Mouse (Mus musculus) liver, embryonic 15.5 days (tissue): ENCODE measurements at regions not wholly inside any gene's neighbourhood (a gene's known extent, or its start where the extent isn't known, plus 50 kb on each side); places are given as distances from the start of the nearest gene placed in this dataset.

ENCODE experiments used
- ATAC-seq: fragments of 200-750 bp; cut with Nextera tagmentation; 2 replicates; pipeline ENCODE4 v1.8.0; 2017; ENCODE audit warnings: moderate number of reproducible peaks, mild to moderate bottlenecking, moderate library complexity; ENCODE audit not compliant: insufficient read depth
- H3K27ac ChIP-seq: fragments of 300-500 bp; sonication (generic); replicated peaks from 2 replicates; pipeline ENCODE4 v1.5.1; 2015; ENCODE audit warnings: mild to moderate bottlenecking, inconsistent platforms
- H3K27me3 ChIP-seq: fragments of 300-500 bp; sonication (generic); 2 replicates; pipeline ENCODE4 v1.6.1; 2015; ENCODE audit warnings: mild to moderate bottlenecking, inconsistent platforms
- H3K36me3 ChIP-seq: fragments of 300-500 bp; sonication (generic); replicated peaks from 2 replicates; pipeline ENCODE4 v1.6.1; 2015; ENCODE audit warnings: moderate library complexity, mild to moderate bottlenecking, inconsistent platforms
- H3K4me1 ChIP-seq: fragments of 300-500 bp; sonication (generic); replicated peaks from 2 replicates; pipeline ENCODE4 v1.6.1; 2015; ENCODE audit warnings: inconsistent platforms
- H3K4me2 ChIP-seq: fragments of 300-500 bp; sonication (generic); 2 replicates; pipeline ENCODE4 v1.6.1; 2015; ENCODE audit warnings: moderate library complexity, mild to moderate bottlenecking, inconsistent platforms
- H3K4me3 ChIP-seq: fragments of 300-500 bp; sonication (generic); replicated peaks from 2 replicates; pipeline ENCODE4 v1.5.1; 2015; ENCODE audit warnings: mild to moderate bottlenecking, inconsistent platforms
- H3K9ac ChIP-seq: fragments of 300-500 bp; sonication (generic); 2 replicates; pipeline ENCODE4 v1.6.1; 2015; ENCODE audit warnings: moderate library complexity, mild to moderate bottlenecking, inconsistent platforms
- H3K9me3 ChIP-seq: fragments of 300-500 bp; sonication (generic); replicated peaks from 2 replicates; pipeline ENCODE4 v1.6.1; 2016; ENCODE audit warnings: inconsistent platforms
- WGBS: fragments of 180-500 bp; shearing (Covaris S2); methylation state at CpG from one replicate; pipeline ENCODE4 v1.1.7; 2015; ENCODE audit warnings: mixed read lengths; ENCODE audit not compliant: insufficient replicate concordance; 5-methylcytosine and 5-hydroxymethylcytosine counted together

- Histone ChIP-seq H3K9me3 (no peaks in the 10 kb centered on the region), H3K9ac (no peak overlapping the region), H3K27ac (no peak overlapping the region), H3K4me2 (no peak overlapping the region), H3K4me3 (no peak overlapping the region), H3K4me1 (no peaks in the 10 kb centered on the region), H3K27me3 (no peaks in the 10 kb centered on the region), H3K36me3 (no peaks in the 10 kb centered on the region)
- 23% methylated on average over 6 of the region's 6 CpGs for WGBS
- no peak for ATAC-seq
Measured at GRCm38 (mm10) chr2:178838571-178838970, 408.2 kb downstream of the Cdh26 start.

GRCm38 (mm10) chr2:178840975-178841374, 410.6 kb downstream of the Cdh26 start:
- H3K4me2 ChIP-seq = no peak overlapping the region
- H3K27ac ChIP-seq = no peak overlapping the region
- H3K4me1 ChIP-seq = no peaks in the 10 kb centered on the region
- H3K36me3 ChIP-seq = no peaks in the 10 kb centered on the region
- no peaks in the 10 kb centered on the region for H3K27me3 ChIP-seq
- H3K4me3 ChIP-seq = no peak overlapping the region
- 56% methylated on average over 2 of the region's 2 CpGs for WGBS
- H3K9ac ChIP-seq = no peak overlapping the region
- ATAC-seq = no peak
- H3K9me3 ChIP-seq = no peaks in the 10 kb centered on the region

DNA sequence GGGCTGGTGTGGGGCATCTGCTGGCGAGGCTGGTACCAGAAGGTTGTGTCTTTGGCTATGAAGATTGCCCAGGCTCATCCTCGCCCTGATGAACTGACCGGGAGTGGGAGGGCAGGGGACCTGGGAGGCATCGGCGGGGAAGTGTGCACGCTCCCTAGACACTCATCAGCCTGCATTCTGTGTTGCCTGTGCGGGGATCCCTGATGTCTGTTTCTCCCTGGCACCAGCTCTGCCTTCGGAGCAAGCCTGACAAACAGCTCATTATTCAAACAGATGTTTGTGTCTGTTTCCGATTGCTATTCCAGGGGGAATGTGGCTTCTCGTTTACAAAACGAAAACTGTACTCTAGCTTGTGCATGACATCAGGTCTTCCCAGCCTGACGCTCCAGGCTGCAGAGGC, 412.3 kb downstream of the Cdh26 start:
- Histone ChIP-seq H3K9ac (no peak overlapping the region), H3K9me3 (no peaks in the 10 kb centered on the region), H3K27me3 (no peaks in the 10 kb centered on the region), H3K4me2 (no peak overlapping the region), H3K4me1 (no peaks in the 10 kb centered on the region), H3K27ac (no peak overlapping the region), H3K36me3 (no peaks in the 10 kb centered on the region), H3K4me3 (no peak overlapping the region)
- 66% methylated on average over 12 of the region's 12 CpGs for WGBS
- no peak for ATAC-seq

- no peaks in the 10 kb centered on the region for H3K36me3 ChIP-seq
- H3K4me2 ChIP-seq = no peak overlapping the region
- H3K9ac ChIP-seq = no peak overlapping the region
- H3K27me3 ChIP-seq = no peaks in the 10 kb centered on the region
- H3K9me3 ChIP-seq = no peaks in the 10 kb centered on the region
- no peak overlapping the region for H3K4me3 ChIP-seq
- ATAC-seq = no peak
- 54% methylated on average over 3 of the region's 3 CpGs for WGBS
- no peaks in the 10 kb centered on the region for H3K4me1 ChIP-seq
- H3K27ac ChIP-seq = no peak overlapping the region
Measured at GRCm38 (mm10) chr2:178843458-178843857, 413.1 kb downstream of the Cdh26 start.

DNA sequence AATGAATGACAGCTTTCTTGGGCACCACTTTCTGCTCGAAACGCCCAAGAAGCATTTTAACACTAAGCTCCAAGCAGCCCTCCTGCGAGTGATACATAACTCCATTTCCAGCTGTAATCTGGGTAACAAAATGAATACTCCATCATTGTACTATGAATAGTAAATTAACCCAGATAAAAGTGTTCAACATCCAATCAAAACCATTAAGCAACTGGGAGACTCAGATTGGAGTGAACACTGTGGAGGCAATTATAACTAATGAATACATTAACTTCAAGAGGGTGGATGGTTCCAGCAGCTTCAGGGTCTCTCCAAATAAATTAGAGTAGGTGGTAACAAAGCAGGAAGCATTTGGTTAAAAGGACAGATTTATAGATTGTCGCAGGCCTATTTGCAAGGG, 414.2 kb downstream of the Cdh26 start:
- ATAC-seq = no peak
- Histone ChIP-seq H3K27me3 (no peaks in the 10 kb centered on the region), H3K4me3 (no peak overlapping the region), H3K36me3 (no peaks in the 10 kb centered on the region), H3K9ac (no peak overlapping the region), H3K9me3 (no peaks in the 10 kb centered on the region), H3K4me1 (no peaks in the 10 kb centered on the region), H3K27ac (no peak overlapping the region), H3K4me2 (no peak overlapping the region)
- 67% methylated on average over 4 of the region's 4 CpGs for WGBS

- no peak for ATAC-seq
- Histone ChIP-seq H3K4me1 (no peaks in the 10 kb centered on the region), H3K9ac (no peak overlapping the region), H3K4me2 (no peak overlapping the region), H3K27me3 (no peaks in the 10 kb centered on the region), H3K4me3 (no peak overlapping the region), H3K9me3 (no peaks in the 10 kb centered on the region), H3K36me3 (no peaks in the 10 kb centered on the region), H3K27ac (no peak overlapping the region)
- 67% methylated on average over 10 of the region's 10 CpGs for whole genome bisulfite sequencing
Measured at GRCm38 (mm10) chr2:178850320-178850719, 420.0 kb downstream of the Cdh26 start.

DNA sequence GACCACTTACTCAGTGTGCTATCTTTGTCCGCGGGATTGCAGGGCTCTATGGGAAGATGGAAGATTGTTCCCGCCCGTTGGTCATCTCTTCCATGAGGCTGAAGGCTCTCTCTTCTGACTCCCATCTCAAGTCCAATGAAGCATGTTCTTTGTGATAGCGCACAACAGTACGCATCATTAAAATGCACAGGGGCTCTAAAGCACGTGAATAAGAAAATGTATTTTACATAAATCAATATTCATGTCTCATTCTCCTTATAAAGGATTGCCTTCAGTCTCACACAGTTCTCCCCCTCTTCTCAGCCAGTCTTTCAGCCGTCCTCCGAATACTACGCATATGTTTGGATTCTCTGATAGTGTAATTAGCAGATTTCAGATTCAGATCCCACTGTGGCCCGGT, 420.4 kb downstream of the Cdh26 start:
- H3K9me3 ChIP-seq = no peaks in the 10 kb centered on the region
- ATAC-seq = no peak

DNA sequence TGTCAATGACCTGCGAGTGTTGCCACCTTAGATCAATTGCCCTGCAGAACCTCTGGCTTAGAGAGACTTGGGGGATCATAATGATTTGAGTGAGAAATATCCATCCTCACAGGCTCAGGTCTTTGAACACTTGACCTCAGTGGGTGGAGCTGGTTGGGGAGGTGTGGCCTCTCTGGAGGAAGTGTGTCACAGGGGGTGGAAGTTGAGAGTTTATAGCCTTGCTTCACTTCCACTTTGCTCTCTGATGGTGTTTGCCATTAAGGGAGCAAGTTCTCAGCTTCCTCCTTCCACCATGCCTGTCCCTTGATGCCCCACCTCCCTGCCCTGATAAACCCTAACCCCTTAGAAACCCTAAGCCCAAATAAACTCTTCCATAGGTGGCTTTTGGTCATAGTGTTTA, 423.7 kb downstream of the Cdh26 start:
- H3K9me3 ChIP-seq = no peaks in the 10 kb centered on the region
- WGBS = 60% methylated on average over 1 of the region's 1 CpGs
- no peaks in the 10 kb centered on the region for H3K4me1 ChIP-seq
- H3K27ac ChIP-seq = no peak overlapping the region
- no peak overlapping the region for H3K9ac ChIP-seq
- H3K4me3 ChIP-seq = no peak overlapping the region
- H3K36me3 ChIP-seq = no peaks in the 10 kb centered on the region
- no peaks in the 10 kb centered on the region for H3K27me3 ChIP-seq
- ATAC-seq = no peak
- no peak overlapping the region for H3K4me2 ChIP-seq

More for the DNA sequence above, 420.4 kb downstream of the Cdh26 start:
- Histone ChIP-seq H3K4me3 (no peak overlapping the region), H3K27ac (no peak overlapping the region), H3K36me3 (no peaks in the 10 kb centered on the region), H3K4me2 (no peak overlapping the region), H3K4me1 (no peaks in the 10 kb centered on the region), H3K27me3 (no peaks in the 10 kb centered on the region), H3K9ac (no peak overlapping the region)
- WGBS = 77% methylated on average over 11 of the region's 11 CpGs

GRCm38 (mm10) chr2:178854760-178855159, 424.4 kb downstream of the Cdh26 start:
- H3K36me3 ChIP-seq = no peaks in the 10 kb centered on the region
- H3K4me2 ChIP-seq = no peak overlapping the region
- H3K4me3 ChIP-seq = no peak overlapping the region
- H3K9ac ChIP-seq = no peak overlapping the region
- no peak overlapping the region for H3K27ac ChIP-seq
- 34% methylated on average over 2 of the region's 2 CpGs for WGBS
- H3K27me3 ChIP-seq = no peaks in the 10 kb centered on the region
- no peak for ATAC-seq
- H3K4me1 ChIP-seq = no peaks in the 10 kb centered on the region
- H3K9me3 ChIP-seq = no peaks in the 10 kb centered on the region

DNA sequence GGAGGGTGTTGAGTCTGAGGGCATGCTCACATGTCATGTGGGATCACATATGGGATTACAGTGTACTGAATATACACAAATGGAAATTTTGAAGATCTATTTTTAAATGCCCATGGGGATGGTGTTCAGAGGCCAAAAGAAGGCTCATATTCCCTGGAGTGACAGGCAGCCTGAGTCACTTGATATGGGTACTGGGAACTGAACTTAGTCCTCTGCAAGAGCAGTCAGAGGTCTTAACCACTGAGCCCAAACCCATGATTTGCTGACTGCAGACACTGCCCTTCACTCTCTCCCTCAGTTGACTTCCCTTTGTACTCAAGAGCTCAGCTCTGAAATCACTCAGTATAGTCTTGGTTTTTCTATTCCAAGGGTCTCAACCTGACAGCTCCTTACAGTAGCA, 432.3 kb downstream of the Cdh26 start:
- H3K4me1 ChIP-seq = no peaks in the 10 kb centered on the region
- no peaks in the 10 kb centered on the region for H3K27me3 ChIP-seq
- H3K27ac ChIP-seq = no peak overlapping the region
- no peak for ATAC-seq
- H3K9me3 ChIP-seq = no peaks in the 10 kb centered on the region
- H3K36me3 ChIP-seq = no peaks in the 10 kb centered on the region
- no peak overlapping the region for H3K9ac ChIP-seq
- H3K4me2 ChIP-seq = no peak overlapping the region
- no peak overlapping the region for H3K4me3 ChIP-seq

- WGBS = 47% methylated on average over 3 of the region's 3 CpGs
- H3K9ac ChIP-seq = no peak overlapping the region
- H3K27me3 ChIP-seq = no peaks in the 10 kb centered on the region
Measured at GRCm38 (mm10) chr2:178867086-178867485, 436.8 kb downstream of the Cdh26 start.

DNA sequence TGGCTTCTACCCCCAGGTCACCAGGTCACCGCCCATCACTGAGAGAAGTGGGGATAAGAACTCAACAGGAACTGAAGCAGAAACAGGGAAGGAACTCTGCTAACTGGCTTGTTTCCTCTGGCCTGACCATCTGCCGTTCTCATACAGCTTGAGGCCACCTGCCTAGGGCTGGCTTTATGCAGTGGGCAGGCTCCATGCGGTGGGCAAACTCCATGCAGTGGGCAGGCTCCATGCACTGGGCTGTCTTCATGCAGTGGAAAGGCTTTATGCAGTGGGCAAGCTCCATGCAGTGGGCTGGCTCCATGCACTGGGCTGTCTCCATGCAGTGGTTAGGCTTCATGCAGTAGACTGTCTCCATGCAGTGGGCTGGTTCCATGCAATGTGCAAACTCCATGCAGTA, 438.8 kb downstream of the Cdh26 start:
- ATAC-seq = peak; percentile 31
- Histone ChIP-seq H3K4me2 (no peak overlapping the region), H3K27me3 (no peaks in the 10 kb centered on the region), H3K4me1 (no peaks in the 10 kb centered on the region), H3K9me3 (no peaks in the 10 kb centered on the region), H3K27ac (no peak overlapping the region), H3K4me3 (no peak overlapping the region), H3K36me3 (no peaks in the 10 kb centered on the region), H3K9ac (no peak overlapping the region)
- 38% methylated on average over 3 of the region's 3 CpGs for WGBS

More at GRCm38 (mm10) chr2:178867086-178867485, 436.8 kb downstream of the Cdh26 start:
- H3K36me3 ChIP-seq = no peaks in the 10 kb centered on the region
- H3K27ac ChIP-seq = no peak overlapping the region
- ATAC-seq = no peak
- no peak overlapping the region for H3K4me2 ChIP-seq
- H3K4me1 ChIP-seq = no peaks in the 10 kb centered on the region
- H3K9me3 ChIP-seq = no peaks in the 10 kb centered on the region
- no peak overlapping the region for H3K4me3 ChIP-seq
